Mouse (Mus musculus) heart, postnatal 0 days (tissue): ENCODE data around the gene Kcnma1.

ENCODE experiments used
- CTCF ChIP-seq: IDR thresholded peaks from 2 replicates; pipeline ENCODE4 v1.5.1; 2016; ENCODE audit warnings: antibody characterized with exemption, control low read depth, low read depth
- EP300 ChIP-seq: IDR thresholded peaks from 2 replicates; pipeline ENCODE4 v1.6.1; 2016; ENCODE audit warnings: antibody characterized with exemption, low read depth

- TF ChIP-seq CTCF (no peak), EP300 (no peak)
These were observed 622.7 kb downstream of the Kcnma1 start for GRCm38 (mm10) chr14:23391566-23391965.
